Mouse (Mus musculus) thymus, postnatal 4 days (tissue): ENCODE measurements around the gene Arhgap27.
A peak's percentile ranks its signal among the peaks of the same experiment; 100 is the strongest.
"Not testable (repeated sequence)": the region's sequence is repeated elsewhere in the genome, so short reads cannot be mapped to it uniquely, and the experiment has no call there.

Experiments
- DNase-seq: peaks from one replicate; pipeline ENCODE4 v3.0.0; 2021

The Arhgap27 gene

DNA sequence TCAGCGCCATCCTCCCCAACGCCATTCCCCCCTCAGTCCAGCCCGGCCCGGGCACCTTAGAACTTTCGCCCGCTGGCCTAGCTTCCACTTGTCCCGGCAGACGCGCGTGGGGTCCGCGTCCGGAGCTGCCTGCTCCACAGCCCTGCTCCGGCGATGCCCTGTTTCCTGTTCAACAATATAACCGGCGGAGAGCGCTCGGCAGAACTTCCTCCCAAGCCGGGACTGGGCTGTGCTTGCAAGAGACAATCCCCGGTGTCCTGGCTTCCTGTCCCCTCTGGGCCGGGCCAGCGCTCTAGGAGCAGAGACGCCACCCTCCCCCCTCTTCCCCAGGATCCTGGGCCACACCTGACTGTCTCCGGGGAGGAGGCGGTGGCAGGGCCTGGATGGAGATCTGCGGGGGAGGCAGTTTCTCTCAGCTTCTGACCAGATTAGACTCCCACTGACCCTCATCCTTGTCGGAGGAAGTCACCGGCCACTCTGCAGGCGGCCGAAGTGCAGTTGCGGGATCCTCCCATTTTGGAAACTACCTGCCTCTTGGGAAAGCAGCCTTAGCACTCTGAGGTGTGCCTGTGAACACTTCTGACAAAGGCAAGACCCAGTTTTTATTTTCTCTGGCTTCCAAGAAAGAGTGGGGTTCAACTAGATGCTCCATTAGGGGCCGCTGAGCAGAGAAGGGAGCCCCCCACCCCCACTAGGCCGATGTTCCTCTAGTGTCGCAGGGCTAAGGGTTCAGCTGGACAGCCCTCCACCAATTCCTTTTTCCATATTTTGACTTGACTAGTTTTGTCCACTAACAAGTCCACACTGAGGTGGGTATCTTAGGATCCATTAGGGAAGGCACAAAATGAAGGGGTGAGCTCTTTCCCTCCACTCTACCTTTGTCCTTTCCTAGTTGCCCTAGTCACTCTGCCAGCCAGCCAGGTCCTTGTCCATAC is at the start of gene Arhgap27:
TSS of gene Arhgap27 (minus strand) at position 479 of the 935 bp plus-strand sequence.
- peak; percentile 72 for DNase-seq

DNA sequence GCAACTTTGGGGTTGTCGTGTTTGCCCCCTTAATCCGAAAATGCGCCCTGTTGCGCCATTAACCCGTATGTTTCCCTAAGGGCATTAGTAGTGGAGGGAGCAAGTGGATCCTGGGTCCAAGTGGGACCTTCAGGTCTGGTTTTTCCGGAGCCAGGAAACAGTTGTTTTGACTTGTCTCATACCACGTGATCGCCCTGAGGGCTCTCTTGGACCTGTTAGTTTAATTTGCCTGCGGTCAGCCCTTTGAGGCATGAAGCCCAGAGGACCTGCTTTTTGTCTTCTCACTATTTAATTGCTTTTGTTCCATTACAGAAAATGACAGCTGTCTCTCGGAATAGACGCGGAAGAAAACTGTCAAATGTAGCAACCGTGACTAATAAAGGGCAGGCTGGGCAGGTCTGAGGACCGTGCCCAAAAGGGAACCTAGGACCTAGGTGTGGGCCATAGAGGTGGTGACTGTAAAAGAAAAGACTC is 49.5 kb upstream of the Arhgap27 start:
- no peak for DNase-seq

DNA sequence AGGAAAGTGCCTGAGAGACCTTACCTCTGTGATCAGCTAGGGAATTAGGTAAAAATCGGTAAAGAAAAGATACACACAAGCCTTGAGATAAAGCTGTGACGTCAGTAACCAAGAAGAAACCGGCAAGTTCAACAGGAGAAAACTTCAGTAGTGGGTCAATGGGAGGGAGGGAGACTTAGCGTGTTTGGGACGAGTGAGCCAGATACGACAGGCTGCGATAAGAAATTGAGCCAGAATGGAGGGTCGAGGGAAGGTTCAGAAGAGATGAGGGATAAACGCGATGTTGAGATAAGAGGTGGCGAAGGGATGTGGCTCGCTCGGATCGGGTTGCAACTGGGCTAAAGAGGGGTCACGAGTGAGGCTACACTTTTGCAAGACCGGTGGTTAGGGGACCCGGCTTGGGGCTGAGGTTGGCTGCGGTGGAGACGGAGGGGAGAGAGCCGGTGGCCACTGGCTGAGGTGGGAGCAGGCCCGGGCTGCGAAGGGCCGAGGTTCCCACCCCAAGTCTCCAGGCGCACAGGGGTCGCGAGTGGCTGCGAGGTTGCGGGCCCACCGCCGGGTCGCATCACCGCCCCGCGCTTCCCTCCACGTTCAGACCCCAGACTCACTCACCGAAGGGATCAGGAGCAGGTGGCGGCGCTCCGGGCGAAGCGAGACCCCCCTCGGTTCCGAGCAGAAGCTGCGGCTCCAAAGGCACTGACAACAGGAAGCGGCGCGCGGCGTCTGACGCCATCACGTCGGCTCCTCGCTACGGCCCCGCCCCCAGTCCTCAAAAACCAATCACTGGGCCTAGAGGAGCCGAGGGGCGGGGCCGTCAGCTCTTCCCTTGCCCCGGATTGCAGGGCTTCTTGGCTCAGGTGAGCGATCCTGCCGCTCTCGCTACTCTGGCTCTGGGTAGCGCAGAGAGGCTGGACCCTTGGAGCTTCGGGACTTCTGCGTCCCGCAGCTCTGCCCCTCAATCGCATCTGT is 48.8 kb upstream of the Arhgap27 start, which contains the start of gene Plekhm1:
TSS of gene Plekhm1 (minus strand) at position 707 of the 969 bp plus-strand sequence.
- peak; percentile 99 for DNase-seq

DNA sequence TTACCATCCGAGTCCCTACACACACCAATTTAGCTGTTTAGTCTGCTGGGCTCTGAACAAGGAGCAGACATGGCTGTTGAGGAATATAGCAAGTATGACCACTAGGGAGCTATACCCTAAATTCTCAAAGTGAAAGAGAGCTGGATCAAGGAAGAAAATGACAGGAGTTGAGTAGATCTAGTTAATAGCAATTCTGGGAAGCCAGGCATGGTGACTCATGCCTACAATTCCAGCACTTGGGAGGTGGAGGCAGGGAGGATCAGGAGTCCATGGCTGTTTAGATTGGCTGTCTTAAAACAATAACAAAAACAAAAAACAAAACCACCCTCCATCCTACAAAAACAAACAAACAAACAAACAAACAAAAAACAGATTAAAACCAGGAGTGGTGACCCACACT is 47.8 kb upstream of the Arhgap27 start:
- no peak for DNase-seq

DNA sequence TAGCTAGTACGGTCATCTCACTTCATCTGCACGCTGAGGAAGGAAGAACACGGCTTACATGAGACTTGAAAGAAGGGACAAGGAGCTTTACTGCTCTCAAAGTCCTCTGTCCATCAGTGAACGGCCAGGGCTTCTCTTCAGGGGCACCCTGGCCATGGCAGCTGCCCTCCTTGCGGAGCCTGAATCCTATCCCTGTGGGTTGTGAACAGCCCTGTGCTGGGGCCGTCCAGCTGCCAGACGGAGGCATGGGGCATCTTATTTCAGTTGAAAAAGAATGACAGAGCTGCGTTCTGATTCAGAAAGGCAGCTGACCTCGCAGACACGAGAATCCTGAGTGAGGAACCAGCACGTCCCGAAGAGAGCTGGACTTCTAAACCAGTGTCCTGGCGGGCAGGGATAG is 45.4 kb upstream of the Arhgap27 start:
- DNase-seq: no peak

DNA sequence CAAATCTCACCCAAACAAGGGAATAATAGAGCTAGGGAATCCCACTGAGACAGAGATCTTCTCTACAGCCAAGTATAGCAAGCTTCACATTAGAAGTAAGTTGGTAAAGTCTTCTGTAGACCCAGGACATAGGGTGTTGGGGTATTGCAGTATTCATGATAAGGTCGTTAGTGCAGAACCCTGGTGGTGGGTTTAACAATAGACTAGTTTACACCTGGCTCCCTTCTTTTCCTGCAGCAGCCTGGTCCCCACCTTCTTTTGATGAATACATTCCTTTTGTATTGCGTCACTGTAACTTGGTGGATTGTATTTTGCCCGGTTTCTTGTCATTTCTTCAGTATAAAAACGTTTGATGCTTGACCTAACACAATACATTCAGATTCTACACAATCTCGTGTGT is 43.6 kb upstream of the Arhgap27 start:
- not testable (repeated sequence) for DNase-seq

DNA sequence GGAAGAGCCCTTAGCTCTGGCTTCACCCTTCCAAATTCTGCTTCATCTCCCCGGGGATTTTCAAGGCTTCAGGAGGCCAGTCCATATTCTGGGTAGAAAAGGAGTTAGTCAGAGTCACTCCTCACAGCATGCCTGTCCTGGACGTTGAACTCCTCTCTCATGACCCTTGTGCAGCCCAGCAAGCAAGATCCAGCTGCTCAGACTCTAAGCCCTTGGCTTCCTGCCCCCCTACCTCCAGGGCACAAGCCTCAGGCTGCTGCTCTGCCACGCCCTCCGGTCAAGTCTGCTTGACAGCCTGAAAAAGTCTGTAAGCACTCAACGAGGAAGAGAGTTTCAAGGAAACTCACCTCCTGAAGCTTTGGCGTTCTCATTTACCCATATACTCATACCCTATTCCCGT is 43.1 kb upstream of the Arhgap27 start:
- DNase-seq: no peak

DNA sequence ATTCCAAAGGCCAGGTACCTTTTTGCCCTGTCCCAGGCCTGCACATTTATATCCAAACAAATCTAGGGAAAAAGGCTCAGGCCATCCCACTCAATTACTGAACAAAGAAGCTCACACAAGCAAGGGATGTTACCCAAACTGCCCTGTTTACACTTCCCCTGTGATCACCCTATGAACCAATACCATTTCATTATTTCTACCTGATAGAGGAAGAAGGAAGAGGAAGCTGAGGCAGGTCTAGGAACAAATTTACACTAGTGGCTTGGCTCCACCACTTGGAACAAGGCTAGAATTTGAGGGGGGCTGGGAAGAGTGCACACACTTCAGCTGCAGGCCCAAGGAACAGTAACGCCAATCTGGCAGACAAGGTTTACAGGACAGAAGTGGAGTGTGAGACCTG is 42.3 kb upstream of the Arhgap27 start:
- DNase-seq: no peak

DNA sequence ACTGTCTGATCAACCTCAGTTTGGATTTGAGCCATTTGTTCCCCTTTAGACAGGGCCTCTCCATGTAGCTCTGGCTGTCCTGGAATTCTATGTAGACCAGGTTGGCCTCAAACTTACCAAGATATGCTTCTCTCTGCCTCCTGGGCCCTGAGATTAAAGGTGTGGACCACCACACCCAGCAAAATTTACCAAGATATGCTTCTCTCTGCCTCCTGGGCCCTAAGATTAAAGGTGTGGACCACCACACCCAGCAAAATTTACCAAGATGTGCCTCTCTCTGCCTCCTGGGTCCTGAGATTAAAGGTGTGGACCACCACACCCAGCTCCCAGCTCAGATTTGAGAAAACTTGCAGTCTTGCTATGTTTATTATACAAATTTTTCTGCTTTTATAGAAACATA is 41.1 kb upstream of the Arhgap27 start:
- no peak for DNase-seq

DNA sequence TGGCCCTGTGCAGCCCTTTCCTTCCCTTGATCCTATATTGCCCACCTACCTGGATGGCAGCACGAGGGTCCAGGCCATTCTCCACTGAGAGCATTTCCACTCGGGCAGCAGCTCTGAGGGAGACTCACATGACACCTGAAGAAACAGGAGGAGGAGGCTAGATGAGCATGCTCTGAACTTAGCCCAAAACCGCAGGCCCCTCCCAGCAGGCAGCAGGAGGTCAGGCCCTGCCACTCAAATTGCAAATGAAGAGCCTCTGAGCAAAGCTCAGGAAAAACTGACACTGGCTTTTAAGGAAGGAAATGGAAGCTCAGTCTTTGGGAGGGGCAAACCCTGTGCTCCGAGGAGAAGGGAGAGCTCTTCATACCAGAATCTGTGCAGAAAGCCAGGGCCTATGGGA is 40.3 kb upstream of the Arhgap27 start:
- DNase-seq: peak; percentile 42

DNA sequence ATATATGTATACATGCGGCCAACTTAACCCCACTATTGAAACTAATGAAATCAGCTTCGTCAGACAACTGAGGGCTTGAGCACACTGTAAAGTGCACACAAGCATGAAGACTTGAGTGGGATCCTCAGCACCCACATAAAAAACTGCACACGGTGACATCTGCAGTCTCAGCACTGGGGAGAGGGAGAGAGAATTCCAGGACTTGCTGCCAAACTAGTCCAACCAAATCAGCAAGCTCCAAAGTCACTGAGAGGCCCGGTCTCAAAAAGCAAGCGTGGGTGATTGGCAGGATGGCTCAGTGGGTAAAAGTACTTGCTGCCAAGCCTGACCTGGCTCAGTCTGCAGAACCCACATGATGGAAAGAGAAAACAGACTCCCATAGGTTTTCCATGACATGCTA is 39.2 kb upstream of the Arhgap27 start:
- no peak for DNase-seq

DNA sequence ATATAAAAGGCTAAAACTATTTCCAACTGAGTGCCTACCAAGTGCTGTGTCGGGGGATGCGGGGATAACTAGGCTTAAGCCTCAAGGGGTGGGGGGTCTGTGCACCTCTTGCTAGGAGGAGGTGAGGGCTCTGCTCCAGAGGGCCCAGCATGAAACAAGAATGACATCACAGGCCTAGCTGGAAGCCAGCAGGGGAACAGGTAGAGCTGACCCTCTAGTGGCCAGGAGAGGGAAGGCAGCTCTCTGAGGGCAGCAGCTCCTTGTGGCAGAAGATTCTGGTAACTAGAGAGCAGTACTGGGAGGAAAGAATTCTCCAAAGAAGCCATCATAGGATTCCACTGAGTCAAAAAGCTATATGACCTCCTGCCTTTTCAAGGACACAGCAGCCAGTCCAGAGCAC is 38.7 kb upstream of the Arhgap27 start:
- peak; percentile 78 for DNase-seq

DNA sequence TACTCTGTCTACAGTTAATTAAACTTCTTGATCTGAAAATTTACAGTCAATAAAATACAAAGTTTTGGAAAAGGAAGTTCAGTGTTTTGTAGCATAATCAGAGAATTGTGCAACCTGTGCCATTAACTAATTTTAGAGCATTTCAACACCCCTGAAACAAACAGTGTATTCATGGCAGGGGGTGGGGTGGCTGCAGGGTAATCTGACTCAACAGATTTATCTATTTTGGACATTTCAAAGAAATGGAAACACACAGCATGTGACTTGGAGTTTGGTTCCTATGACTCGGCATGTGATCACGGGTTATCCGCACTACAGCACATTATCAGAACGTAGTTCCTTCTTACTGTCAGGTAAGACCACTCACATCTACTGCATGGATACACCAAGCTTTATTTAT is 36.5 kb upstream of the Arhgap27 start:
- no peak for DNase-seq

DNA sequence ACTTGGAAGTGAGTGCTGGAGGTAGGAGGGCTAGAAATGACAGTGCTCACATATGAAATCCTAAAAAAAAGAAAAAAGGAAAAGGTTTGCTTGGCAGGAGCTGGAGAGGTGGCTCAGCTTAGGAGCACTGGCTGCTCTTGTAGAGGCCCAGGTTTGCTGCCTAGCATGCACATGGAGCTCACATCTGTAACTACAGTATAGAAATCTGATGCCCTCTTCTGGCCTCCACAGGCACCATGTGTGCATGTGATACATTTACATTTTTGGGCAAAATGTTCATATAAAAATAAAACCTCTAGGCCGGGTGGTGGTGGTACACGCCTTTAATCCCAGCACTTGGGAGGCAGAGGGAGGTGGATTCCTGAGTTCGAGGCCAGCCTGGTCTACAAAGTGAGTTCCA is 35.6 kb upstream of the Arhgap27 start:
- DNase-seq: peak; percentile 42

DNA sequence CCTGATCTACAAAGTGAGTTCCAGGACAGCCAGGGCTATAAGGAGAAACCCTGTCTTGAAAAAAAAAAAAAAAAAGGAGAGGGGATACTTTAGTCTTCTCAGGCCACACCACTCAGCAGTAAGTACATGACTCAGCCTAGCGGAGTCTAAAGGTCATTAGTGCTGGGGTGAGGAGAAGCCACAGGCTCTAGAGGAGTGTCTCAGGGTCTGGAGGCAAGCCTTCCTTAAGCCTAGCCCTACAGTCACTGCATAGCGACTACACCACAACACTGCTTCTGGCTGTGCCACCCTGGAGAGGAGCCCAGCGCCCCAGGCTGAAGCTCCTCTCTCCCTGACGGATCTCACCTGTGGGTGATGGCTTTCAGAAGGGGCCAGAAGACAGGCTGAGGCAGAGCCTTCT is 33.2 kb upstream of the Arhgap27 start:
- DNase-seq: no peak

DNA sequence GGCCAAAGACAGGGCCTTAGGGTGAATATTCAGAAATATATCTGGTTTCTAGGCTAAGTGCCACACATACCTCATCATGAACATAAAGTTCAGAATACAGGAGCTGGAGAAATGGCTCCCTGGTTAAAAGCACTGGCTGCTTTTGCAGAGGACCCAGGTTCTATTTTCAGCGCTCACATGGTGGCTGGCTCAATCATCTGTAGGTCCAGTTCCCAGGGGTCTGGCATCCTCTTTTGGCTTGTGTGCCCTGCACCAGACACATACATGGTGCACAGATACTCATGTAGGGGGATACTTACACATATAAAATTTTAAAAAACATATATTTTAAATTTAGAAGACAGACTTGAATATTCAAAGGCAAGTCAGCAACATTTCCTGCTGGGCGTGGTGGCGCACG is 32.7 kb upstream of the Arhgap27 start:
- DNase-seq: no peak

DNA sequence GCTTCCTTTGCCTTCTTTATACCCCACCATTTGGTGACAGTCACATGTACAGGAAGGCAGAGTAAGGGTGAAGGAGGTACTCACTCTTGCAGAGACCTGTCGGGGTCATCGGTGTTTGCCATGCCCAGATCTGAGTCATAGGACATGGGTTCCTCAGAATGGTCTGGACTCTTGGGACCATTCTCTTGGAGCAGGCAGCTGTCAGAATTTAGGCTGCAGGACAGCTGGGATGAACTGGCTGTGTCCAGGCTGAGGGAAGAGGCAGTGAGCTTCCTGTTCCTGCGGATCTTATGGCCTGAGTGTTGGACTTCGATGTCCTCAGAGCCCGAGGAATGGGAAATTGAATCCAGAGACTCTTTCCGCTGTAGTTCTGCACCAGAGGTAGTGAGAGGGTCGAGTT is 31.1 kb upstream of the Arhgap27 start:
- DNase-seq: no peak

DNA sequence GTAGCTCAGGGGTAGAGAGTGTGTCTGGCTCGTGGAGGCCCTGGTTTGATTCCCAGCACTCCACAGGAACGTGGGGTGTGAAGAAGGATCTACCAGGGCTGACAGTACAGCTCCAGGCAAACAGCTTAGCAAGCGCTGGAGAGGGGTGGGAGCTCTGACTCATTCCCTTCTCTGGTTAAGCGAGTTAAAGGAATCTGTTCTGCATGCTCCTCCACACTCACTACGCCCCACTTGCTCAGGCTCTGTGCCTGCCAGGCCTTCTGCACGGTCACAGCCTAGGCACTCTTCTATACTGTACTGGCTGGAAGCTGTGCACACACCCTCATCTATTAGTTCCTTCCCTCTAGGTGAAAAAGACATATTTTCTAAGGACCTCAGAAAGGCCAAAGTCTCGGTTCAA is 30.5 kb upstream of the Arhgap27 start:
- no peak for DNase-seq

DNA sequence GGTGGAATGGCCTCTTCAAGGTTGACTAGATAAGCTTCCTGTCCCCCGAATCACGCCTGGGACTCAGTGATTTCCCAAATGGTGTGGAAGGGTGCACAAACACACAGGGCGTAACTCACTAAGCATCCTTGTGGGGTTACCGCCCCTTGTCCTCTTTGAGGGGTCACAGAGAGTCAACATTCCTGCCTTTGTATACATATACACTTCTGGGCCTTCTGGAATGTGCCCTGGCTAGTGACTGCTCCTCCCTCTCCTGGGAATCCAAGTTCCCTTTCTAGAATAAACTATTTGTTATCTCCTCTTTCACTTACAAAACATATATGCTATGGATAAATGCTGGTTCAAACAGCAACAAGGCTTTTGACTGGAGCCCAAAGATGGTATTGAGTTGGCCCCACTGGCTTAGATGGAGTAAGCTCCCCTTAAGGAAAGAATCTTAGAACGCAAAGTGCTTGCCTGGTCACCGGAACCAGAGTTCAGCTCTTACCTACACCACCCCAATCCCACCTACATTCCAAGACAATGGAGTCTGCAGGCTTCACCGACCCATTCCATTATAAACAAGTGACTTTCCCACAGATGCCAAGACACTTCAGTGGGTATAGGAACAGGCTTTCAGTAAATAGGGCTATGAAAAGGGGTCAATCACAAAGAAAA is 24.5 kb upstream of the Arhgap27 start:
- no peak for DNase-seq

DNA sequence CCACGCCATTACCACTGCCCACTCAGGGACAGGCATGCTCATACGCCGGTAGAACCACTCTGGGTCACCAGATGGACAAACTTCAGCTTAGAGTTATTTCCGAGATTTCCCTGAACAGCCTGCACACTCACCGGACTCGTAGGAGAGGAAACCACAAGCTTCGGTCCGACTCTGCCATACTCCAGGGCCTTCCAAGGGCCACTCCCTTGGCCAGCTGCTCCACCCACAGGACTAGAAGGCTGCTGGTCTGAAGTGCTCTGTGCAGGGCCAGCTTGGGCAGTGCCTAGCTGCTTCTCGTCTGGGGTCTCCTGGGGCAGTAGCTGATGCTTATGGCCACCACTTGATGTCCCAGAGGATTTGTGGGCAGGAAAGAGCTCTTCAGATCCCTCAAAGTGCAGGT is 23.3 kb upstream of the Arhgap27 start:
- no peak for DNase-seq

DNA sequence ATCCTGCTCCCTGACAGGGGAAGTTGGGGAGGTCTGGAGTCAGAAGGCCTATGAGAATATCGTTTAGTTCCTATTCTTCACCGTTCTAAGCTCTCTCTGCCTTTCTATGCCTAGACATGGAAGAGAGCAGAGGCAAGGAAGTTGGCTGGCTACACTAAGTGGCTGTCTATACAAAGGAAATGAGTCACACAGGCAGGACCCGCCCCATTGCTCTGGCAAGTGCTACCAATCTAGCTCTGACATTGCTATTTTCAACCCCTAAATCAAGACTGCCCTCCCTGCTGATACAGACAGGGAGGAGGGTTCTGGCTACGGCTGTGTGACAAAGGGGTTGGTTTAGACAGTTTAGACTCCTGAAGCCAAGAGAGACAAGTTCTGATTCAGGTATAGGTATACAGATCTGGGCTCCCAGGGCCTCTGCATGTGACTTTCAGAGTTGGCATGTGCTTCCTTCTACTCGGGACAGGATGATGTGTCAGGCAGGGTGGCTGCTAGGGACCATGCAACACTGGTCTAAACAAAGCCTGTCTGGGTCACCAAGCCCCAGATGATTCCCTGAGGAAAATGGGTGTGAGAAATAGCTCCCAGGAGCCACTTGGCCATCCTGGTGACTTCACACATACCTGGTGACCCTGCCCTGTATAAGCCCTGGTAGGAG is 18.6 kb upstream of the Arhgap27 start:
- peak; percentile 51 for DNase-seq

DNA sequence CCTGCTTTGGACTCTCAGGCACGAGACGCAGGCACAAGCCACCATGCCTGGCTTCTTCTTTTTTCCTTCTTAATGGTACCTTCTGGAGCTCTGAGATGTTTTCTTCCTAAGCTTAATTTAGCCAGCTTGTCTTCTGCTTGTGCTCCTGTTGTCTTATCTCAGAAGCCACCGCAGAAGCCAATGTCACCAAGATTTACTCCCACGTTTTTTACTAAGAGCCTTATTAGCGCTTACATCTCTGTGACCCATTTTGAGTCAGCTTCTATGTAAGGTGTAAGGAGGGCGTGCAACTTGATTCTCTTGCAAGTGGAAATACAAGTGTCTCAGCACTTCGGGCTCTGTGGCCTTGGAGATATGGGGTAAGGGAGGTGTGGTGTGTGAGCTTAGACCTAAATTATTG is 18.0 kb upstream of the Arhgap27 start:
- DNase-seq: no peak
